Mouse (Mus musculus) bone marrow macrophage, adult 2 months (primary cell): Measurements from ENCODE around the gene Tgfb2.

Experiments
- CTCF ChIP-seq: IDR thresholded peaks from 2 replicates; pipeline ENCODE4 v1.5.1; 2012; ENCODE audit warnings: low read depth, mild to moderate bottlenecking, low read length, moderate library complexity
- POLR2A ChIP-seq: IDR thresholded peaks from 2 replicates; pipeline ENCODE4 v1.6.1; 2012; ENCODE audit warnings: mild to moderate bottlenecking, low read depth, low read length, borderline replicate concordance

- TF ChIP-seq CTCF (no peak), POLR2A (no peak)
Observed at GRCm38 (mm10) chr1:186696231-186696630, 9.6 kb downstream of the Tgfb2 start.
